Mouse (Mus musculus) thymus, postnatal 36 days (tissue): Measurements from ENCODE around the gene Slc43a2.
A peak's percentile ranks its signal among the peaks of the same experiment; 100 is the strongest.

ENCODE experiments used
- DNase-seq, 2 experiments: peaks; one replicate each; pipeline ENCODE4 v3.0.0; 2022; ENCODE audit warnings: mixed read lengths in 2 of 2

The Slc43a2 gene

GRCm38 (mm10) chr11:75610021-75610420, 78.5 kb downstream of the Slc43a2 start:
- no peak for DNase-seq

- DNase-seq, result no peak
Observed at GRCm38 (mm10) chr11:75614769-75615168, 83.3 kb downstream of the Slc43a2 start.

GRCm38 (mm10) chr11:75615556-75615955, 84.1 kb downstream of the Slc43a2 start:
- no peak for DNase-seq

- DNase-seq, result peak; percentile 58
Observed at GRCm38 (mm10) chr11:75619133-75619532, 87.6 kb downstream of the Slc43a2 start.

GRCm38 (mm10) chr11:75620136-75620780, 88.8 kb downstream of the Slc43a2 start:
- DNase-seq, result no peak

GRCm38 (mm10) chr11:75621426-75621825, 89.9 kb downstream of the Slc43a2 start:
- DNase-seq, result no peak

- DNase-seq, result peak; percentile 47 to 66
Observed at GRCm38 (mm10) chr11:75622588-75623329, 91.3 kb downstream of the Slc43a2 start.

GRCm38 (mm10) chr11:75624102-75624554, 92.6 kb downstream of the Slc43a2 start:
- DNase-seq, result no peak

GRCm38 (mm10) chr11:75625820-75626219, 94.3 kb downstream of the Slc43a2 start:
- DNase-seq, result no peak
